Mouse (Mus musculus): ENCODE results near the gene Ina.

DNA sequence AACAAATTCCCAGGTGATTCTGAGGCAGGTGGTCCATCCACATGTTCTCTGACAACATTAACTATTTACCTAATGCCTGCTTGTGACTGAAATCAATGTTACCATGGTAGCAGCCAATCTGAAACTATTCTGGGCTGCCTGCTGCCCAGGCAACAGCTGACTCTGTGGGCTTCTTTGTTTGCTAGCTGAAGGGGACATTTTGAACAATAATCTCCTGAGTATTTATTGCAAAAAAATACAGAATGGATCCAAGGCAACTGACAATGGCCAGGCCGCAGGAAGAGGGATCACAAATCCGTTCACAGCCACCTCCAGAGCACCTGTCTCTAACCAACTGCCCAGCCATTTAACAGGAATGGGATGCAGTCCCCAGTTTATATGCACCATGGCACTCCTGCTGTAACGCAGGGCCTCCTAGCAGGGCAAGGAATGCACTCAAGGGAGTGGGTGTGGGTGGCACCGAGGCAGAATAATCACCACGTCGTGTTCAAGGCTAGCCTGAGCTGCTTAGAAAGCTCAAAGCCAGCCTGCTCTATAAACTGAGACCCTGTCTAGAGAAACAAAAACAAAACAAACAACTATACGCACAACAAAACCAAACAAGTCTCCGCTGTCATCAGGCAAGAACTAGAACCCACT is 43.3 kb upstream of the Ina start:
- TF ChIP-seq CTCF (conservative IDR thresholded peaks at IDR 0.05; ENCODE audit: insufficient read depth, insufficient read length, low read depth, low read length), result no peak
- no peak for TF ChIP-seq POLR2A (IDR thresholded peaks at IDR 0.05; ENCODE audit: low read depth, low read length)

Measured in kidney, adult 2 months (tissue).